Mouse (Mus musculus): ENCODE measurements around the gene 4930550C14Rik.
A peak's percentile ranks its signal among the peaks of the same experiment; 100 is the strongest.

4930550C14Rik gene

DNA sequence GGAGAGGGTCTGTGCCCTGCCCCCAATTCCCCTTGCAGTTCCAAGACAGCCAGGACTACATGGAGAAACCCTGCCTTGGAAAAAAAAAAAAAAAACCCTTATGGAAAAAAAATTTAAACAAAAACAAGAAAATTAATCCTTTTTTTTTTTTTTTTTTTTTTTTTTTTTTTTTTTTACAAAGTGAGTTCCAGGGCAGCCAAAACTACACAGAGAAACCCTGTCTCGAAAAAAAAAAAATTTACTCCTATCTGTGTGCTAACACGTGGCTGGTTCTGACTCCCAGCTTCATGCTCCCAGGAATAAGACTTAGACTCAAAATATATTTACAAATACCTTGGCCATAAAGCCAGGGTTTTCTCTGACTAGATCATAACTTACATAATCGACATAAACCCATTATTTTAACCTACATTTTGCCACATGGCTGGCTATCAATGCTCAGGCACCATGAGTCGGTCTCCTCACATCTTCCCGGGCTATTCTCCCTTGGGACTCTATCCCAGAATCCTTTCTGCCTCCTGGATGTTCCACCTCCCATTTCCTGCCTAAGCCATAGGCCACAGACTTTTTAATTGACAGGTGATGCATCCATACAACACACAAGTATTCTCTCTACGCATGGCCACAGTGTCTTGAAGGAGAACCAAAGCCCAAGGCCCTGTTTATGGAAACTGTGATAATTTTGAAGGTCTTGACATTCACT, 2.1 kb downstream of the 4930550C14Rik start:
- peak; percentile 92 for DNase-seq (ENCODE audit: low spot score)

DNA sequence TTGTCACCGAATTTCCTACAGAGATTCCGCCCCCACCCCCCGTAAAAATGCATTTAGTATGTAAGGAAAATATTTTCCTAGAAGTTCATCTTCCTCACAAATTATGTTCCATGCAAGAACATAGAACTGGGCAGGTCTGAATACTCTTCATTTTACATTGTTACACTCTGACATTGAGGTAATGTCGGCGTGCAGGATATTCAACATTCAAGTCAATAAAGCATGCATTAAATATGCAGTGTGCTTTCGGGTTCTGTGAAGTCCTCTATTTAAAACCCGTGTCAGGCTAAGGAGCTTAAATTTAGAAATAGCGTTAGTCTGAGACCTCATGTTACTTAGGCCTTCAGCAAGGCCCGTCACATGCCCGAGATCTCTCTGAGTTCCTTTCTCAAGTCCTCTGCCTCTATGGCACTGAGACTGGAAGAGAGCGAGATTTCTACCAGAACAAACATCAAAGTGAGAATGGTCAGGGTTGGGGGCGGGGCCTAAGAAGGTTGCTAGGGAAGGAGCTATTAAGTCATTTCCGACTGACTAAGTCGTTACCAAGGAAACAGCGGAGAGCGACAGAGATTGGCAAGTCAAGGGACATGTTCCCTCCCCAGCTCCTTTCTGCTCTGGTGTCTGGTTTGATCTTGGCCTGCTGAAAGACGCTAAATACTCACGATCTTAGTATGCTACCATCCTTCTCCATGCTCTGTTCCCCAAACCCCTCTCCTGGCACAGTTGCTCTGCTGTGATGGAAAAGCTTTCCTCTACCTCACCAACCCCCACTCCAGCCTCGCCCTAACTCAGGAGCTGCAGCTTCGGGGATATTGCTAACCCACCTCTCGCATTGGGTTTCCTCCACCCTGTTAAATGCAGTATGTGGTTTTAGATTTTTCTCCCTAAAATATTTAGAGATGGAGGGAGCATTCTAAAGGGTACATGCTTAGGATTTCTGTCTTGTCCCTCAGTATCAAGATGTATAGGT, 2.9 kb downstream of the 4930550C14Rik start:
- DNase-seq (ENCODE audit: low spot score) = peak; percentile 86

GRCm38 (mm10) chr9:53408548-53408947, 6.4 kb downstream of the 4930550C14Rik start:
- no peak for DNase-seq (ENCODE audit: low spot score)

GRCm38 (mm10) chr9:53408953-53409361, 6.8 kb downstream of the 4930550C14Rik start:
- DNase-seq (ENCODE audit: low spot score) = no peak

- DNase-seq (ENCODE audit: low spot score) = no peak
These were observed 7.3 kb downstream of the 4930550C14Rik start for GRCm38 (mm10) chr9:53409427-53409826.

- no peak for DNase-seq (ENCODE audit: low spot score)
These were observed 20.2 kb downstream of the 4930550C14Rik start for GRCm38 (mm10) chr9:53422133-53422896.

- no peak for DNase-seq (ENCODE audit: low spot score)
These were observed 24.6 kb downstream of the 4930550C14Rik start for GRCm38 (mm10) chr9:53426726-53427125.

DNA sequence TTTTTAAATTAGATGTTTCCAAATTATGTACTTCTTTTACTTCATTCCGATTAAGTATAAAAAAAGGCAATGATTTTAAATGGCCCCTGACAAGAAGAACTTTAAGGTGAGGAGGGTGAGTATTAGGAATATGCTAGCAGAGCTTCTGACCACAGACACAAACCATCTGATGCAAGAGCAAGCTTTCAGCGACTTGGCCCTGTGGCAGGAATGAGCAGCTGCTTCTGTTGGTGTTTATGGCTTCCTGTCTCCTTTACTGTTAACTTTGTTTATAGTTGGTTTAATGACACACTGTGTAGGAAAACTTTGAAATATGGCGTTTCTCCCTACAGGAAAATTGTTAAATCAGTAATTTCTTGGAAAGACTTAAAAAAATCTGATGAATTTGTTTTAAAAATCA, 25.5 kb downstream of the 4930550C14Rik start:
- no peak for DNase-seq (ENCODE audit: low spot score)

DNA sequence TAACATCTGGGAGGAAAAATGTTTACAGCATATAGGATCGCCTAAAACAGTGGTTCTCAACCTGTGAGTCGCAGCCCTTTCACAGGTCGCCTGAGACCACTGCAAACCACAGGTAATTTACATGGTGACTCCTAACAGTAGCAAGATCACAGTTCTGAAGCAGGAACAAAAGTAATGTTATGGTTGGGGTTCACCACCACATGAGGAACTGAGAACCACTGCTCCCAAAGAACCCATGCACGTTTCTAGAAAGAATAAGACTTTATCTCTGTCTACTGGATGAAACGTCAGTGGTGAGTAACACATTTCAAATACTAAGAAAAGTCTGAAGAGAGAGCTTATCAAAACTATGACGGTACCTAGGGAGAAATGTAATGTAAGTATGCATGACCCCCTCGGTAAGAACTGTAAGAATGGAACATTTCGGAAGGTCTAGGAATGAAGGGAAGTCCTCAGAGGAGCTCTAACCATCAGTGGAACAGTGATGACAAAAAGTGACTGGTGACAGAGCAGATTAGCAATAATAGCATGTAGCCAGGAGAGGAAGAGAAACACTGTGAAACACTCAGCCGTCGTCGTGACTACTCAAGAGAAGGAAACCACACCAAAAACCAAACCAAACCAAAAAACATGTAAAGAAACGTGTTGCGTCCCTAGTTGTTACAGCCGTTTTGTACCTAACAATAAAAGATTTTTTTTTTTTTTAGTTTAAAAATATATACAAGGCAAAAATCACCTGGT, 33.9 kb downstream of the 4930550C14Rik start:
- no peak for DNase-seq (ENCODE audit: low spot score)

GRCm38 (mm10) chr9:53450609-53451008, 48.5 kb downstream of the 4930550C14Rik start:
- DNase-seq (ENCODE audit: low spot score) = no peak

- peak; percentile 12 for DNase-seq (ENCODE audit: low spot score)
These were observed 49.9 kb downstream of the 4930550C14Rik start for GRCm38 (mm10) chr9:53452038-53452437.

DNA sequence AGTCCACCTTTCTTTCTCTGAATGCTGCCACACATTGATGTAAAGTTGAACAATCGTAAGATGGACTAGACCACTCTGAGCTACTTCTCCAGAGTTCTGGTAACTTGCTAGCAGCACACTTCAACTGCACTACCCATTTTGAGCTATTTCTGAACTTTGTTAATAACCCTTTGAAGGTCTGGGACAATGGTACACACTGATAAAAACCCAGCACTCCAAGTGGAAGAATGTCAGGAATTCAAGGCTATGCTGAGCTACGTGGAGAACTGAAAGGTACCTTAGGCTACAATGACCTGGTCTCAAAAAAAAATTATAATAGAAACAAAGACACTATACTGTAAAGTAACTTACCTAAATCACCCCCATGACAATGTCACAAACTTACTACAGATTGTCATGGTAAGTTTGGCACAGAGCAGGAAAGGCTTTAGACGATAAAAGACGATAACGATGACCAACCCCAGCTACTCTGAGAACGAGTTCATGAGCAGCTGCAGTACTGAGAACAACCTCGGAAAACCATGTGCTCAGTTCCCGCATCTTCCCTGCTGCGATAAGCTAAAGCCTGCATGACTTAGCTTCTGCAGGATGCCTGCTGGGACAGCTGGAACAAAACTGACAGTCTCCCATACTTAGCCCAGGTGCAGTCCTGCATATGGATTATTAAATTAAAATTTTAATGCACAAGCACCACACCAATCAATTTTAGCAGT, 70.8 kb downstream of the 4930550C14Rik start:
- no peak for DNase-seq (ENCODE audit: low spot score)
